Mouse (Mus musculus) midbrain, embryonic 11.5 days (tissue): Measurements from ENCODE around the gene Polr2m. TPM values are rescaled to one million over a fixed set of nuclear protein-coding genes. Genes with fewer than 3 reads are reported as not detected.

ENCODE experiments used
- ATAC-seq: fragments of 200-750 bp; cut with Nextera tagmentation; 2 replicates; pipeline ENCODE4 v1.8.0; 2017; ENCODE audit warnings: moderate TSS enrichment, moderate library complexity; ENCODE audit not compliant: low FRiP score
- DNase-seq: peaks from one replicate; pipeline ENCODE4 v3.0.0; 2015; ENCODE audit warnings: low spot score; ENCODE audit errors: missing footprints
- H3K27ac ChIP-seq: fragments of 300-500 bp; sonication (generic); 2 replicates; pipeline ENCODE4 v1.5.1; 2014; ENCODE audit warnings: low read depth, low read length
- H3K27me3 ChIP-seq: fragments of 300-500 bp; sonication (generic); 2 replicates; pipeline ENCODE4 v1.6.1; 2014; ENCODE audit warnings: mild to moderate bottlenecking, low read length, moderate library complexity, mixed read lengths; ENCODE audit not compliant: control insufficient read depth, insufficient read depth
- H3K36me3 ChIP-seq: fragments of 300-500 bp; sonication (generic); 2 replicates; pipeline ENCODE4 v1.6.1; 2014; ENCODE audit warnings: mild to moderate bottlenecking, low read length, moderate library complexity, mixed read lengths; ENCODE audit not compliant: control insufficient read depth, insufficient read depth
- H3K4me1 ChIP-seq: fragments of 300-500 bp; sonication (generic); 2 replicates; pipeline ENCODE4 v1.6.1; 2014; ENCODE audit warnings: low read length; ENCODE audit not compliant: control insufficient read depth, insufficient read depth
- H3K4me2 ChIP-seq: fragments of 300-500 bp; sonication (generic); 2 replicates; pipeline ENCODE4 v1.6.1; 2014; ENCODE audit warnings: mild to moderate bottlenecking, moderate library complexity
- H3K4me3 ChIP-seq: fragments of 300-500 bp; sonication (generic); 2 replicates; pipeline ENCODE4 v1.5.1; 2014; ENCODE audit warnings: low read depth, low read length
- H3K9ac ChIP-seq: fragments of 300-500 bp; sonication (generic); 2 replicates; pipeline ENCODE4 v1.6.1; 2014; ENCODE audit warnings: low read length
- H3K9me3 ChIP-seq: fragments of 300-500 bp; sonication (generic); 2 replicates; pipeline ENCODE4 v1.6.1; 2016; ENCODE audit warnings: low read length; ENCODE audit not compliant: control insufficient read depth
- WGBS: fragments of 180-500 bp; shearing (Covaris S2); extraction: QIAGEN DNeasy Blood & Tissue Kit; methylation state at CpG from one replicate; pipeline ENCODE4 v1.1.7; 2014; 5-methylcytosine and 5-hydroxymethylcytosine counted together
- polyA plus RNA-seq: library from polyadenylated mRNA; unstranded; fragments of >200 nt; fragmentation: Nextera tagmentation; extraction: Ambion mirVana; gene quantifications from 2 replicates; pipeline ENCODE4 v1.2.1, GENCODE M21; 2014

The Polr2m gene
- polyA plus RNA-seq, result 455 and 475 TPM in 2 replicates

DNA sequence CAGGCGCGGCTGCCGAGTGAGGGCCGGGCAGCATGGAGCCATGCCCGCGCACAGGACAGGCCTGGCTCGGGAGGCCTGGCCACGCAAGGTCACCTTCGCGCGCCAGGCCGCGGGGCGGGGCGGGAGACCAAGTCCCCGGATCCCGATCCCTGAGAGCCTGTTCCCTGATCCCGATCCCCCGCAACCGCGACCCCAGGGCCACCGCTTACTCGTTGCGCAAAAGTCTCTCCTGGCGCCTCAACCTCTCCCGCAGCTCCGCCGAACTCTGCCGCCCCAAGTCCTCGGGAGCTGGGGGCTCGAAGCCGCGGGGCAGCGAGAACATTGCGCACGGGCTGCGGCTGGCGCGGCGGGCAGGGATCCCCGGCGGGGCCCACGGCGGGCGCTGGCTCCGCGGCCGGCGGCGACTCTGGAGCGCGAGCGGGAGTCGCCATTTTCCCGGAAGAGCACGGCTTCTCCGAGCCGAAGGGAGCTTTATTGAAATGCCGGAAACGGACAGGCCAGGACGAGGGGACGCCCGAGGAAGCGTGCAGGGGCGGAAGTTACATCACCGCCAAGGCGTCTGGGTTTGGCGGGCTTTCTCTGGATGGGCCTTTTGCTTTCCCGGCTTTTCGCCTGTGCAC, at the start of gene Polr2m:
Polr2m (minus strand) TSS at position 461 of the 620 bp plus-strand sequence.
- Histone ChIP-seq H3K4me1 (peaks cover 5% of the 10 kb centered on the region), H3K27me3 (no peaks in the 10 kb centered on the region), H3K9ac (peak within 1 kb of the TSS; percentile 100), H3K36me3 (peaks cover 21% of the 10 kb centered on the region), H3K27ac (peak within 1 kb of the TSS; percentile 85), H3K4me2 (peak within 1 kb of the TSS; percentile 66), H3K4me3 (peak within 1 kb of the TSS; percentile 83), H3K9me3 (no peaks in the 10 kb centered on the region)
- ATAC-seq (peak; percentile 97), DNase-seq (peak; percentile 100)
- WGBS, result under 1% methylated on average over 70 of the region's 70 CpGs

DNA sequence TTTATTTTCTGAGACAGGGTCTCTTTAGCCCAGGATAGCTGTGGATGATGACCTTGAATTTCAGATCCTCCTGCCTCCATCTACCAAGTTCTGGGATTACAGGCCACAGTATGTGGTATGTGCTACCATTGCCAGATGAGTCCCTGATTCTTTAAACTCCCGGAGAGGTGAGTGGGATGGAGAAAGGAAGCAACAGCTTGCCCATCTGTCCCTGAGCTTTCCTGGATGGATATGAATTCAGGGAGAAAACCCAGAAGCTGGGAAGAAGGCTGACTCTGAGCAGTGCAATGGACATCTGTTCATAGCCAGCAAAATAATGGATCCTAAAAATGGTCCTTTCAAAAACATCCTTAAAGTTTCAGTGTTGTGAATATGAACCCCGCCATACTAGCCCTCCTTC, 49.3 kb upstream of the Polr2m start:
- Histone ChIP-seq H3K36me3 (no peaks in the 10 kb centered on the region), H3K9ac (no peak overlapping the region), H3K4me1 (no peaks in the 10 kb centered on the region), H3K9me3 (no peaks in the 10 kb centered on the region; the same call in 1 of the 2 replicates), H3K27me3 (no peaks in the 10 kb centered on the region), H3K27ac (no peak overlapping the region), H3K4me3 (no peak overlapping the region), H3K4me2 (no peak overlapping the region)
- DNase-seq (no peak), ATAC-seq (no peak)
- WGBS, result 86% methylated on average over 2 of the region's 2 CpGs

DNA sequence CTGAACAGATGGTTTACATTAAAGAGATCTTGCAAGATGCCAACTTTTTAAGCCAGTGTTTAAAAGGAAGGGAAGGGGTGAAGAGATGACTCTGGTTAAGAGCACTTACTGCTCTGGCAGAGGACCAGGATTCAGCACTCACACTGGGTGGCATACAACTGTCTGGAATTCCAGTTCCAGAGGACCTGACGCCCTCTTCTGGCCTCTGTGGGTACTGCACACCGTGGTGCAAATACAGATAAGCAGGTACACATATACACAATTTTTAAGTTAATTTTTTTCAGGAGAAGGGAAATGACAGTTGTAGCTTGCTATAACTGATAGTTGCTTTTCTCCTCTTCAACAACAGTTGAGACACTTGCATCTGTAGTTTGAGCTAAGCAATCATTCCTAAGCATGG, 44.2 kb upstream of the Polr2m start:
- H3K27ac ChIP-seq, result no peak overlapping the region
- H3K9me3 ChIP-seq, result no peaks in the 10 kb centered on the region; the same call in 1 of the 2 replicates
- no peaks in the 10 kb centered on the region for H3K36me3 ChIP-seq
- DNase-seq (no peak), ATAC-seq (no peak)
- 73% methylated on average over 2 of the region's 2 CpGs for WGBS
- H3K4me1 ChIP-seq, result no peaks in the 10 kb centered on the region
- H3K27me3 ChIP-seq, result no peaks in the 10 kb centered on the region
- no peak overlapping the region for H3K9ac ChIP-seq
- H3K4me3 ChIP-seq, result no peak overlapping the region
- no peak overlapping the region for H3K4me2 ChIP-seq

DNA sequence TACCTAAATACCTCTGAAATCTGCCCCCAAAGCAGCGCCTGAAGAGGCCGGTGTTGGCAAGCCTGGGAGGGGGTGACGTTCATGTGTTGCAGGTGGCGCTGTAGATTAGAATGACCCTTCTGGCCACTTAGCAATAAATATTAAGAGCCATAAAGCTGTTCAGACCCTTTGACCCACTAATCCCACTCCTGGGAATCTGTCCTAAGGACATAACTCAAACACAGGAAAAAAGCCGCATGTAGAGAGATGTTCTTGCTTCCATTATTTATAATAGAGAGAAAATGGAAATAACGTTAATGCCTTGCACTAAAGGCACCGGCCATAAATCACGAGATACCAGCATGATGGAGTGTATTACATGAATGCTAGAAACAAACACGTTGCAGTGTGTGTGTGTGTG, 41.7 kb upstream of the Polr2m start:
- H3K4me3 ChIP-seq, result no peak overlapping the region
- no peak for DNase-seq
- H3K27me3 ChIP-seq, result no peaks in the 10 kb centered on the region
- no peak for ATAC-seq
- no peak overlapping the region for H3K27ac ChIP-seq
- H3K36me3 ChIP-seq, result no peaks in the 10 kb centered on the region
- no peaks in the 10 kb centered on the region for H3K4me1 ChIP-seq
- no peak overlapping the region for H3K4me2 ChIP-seq
- 79% methylated on average over 9 of the region's 9 CpGs for WGBS
- H3K9ac ChIP-seq, result no peak overlapping the region
- H3K9me3 ChIP-seq, result no peaks in the 10 kb centered on the region; the same call in 1 of the 2 replicates

- H3K4me1 ChIP-seq, result no peaks in the 10 kb centered on the region
- no peak overlapping the region for H3K4me3 ChIP-seq
- WGBS, result 88% methylated on average over 4 of the region's 4 CpGs
- H3K27me3 ChIP-seq, result no peaks in the 10 kb centered on the region
- H3K9me3 ChIP-seq, result no peaks in the 10 kb centered on the region
- ATAC-seq (no peak), DNase-seq (no peak)
- no peaks in the 10 kb centered on the region for H3K36me3 ChIP-seq
- H3K27ac ChIP-seq, result no peak overlapping the region
- H3K4me2 ChIP-seq, result no peak overlapping the region
- H3K9ac ChIP-seq, result no peak overlapping the region
Observed at GRCm38 (mm10) chr9:71523901-71524300, 38.2 kb upstream of the Polr2m start.

- H3K36me3 ChIP-seq, result no peaks in the 10 kb centered on the region
- ATAC-seq, result no peak
- no peaks in the 10 kb centered on the region for H3K4me1 ChIP-seq
- H3K9ac ChIP-seq, result no peak overlapping the region
- no peaks in the 10 kb centered on the region for H3K9me3 ChIP-seq
- no peaks in the 10 kb centered on the region for H3K27me3 ChIP-seq
- no peak overlapping the region for H3K4me3 ChIP-seq
- H3K27ac ChIP-seq, result no peak overlapping the region
- WGBS, result 75% methylated on average over 3 of the region's 3 CpGs
- DNase-seq, result no peak
- H3K4me2 ChIP-seq, result no peak overlapping the region
Observed at GRCm38 (mm10) chr9:71519836-71520235, 34.1 kb upstream of the Polr2m start.

GRCm38 (mm10) chr9:71517487-71517886, 31.8 kb upstream of the Polr2m start:
- Histone ChIP-seq H3K4me1 (no peaks in the 10 kb centered on the region), H3K4me2 (no peak overlapping the region), H3K4me3 (no peak overlapping the region), H3K9me3 (no peaks in the 10 kb centered on the region), H3K9ac (no peak overlapping the region), H3K27me3 (no peaks in the 10 kb centered on the region), H3K27ac (no peak overlapping the region), H3K36me3 (no peaks in the 10 kb centered on the region)
- no peak for DNase-seq
- 95% methylated on average over 4 of the region's 4 CpGs for WGBS
- ATAC-seq, result no peak

- no peaks in the 10 kb centered on the region for H3K9me3 ChIP-seq
- H3K4me3 ChIP-seq, result no peak overlapping the region
- H3K27ac ChIP-seq, result no peak overlapping the region
- DNase-seq (no peak), ATAC-seq (no peak)
- no peaks in the 10 kb centered on the region for H3K4me1 ChIP-seq
- WGBS, result 93% methylated on average over 4 of the region's 4 CpGs
- no peaks in the 10 kb centered on the region for H3K27me3 ChIP-seq
- no peak overlapping the region for H3K4me2 ChIP-seq
- H3K9ac ChIP-seq, result no peak overlapping the region
- H3K36me3 ChIP-seq, result no peaks in the 10 kb centered on the region
Observed at GRCm38 (mm10) chr9:71515862-71516261, 30.1 kb upstream of the Polr2m start.

DNA sequence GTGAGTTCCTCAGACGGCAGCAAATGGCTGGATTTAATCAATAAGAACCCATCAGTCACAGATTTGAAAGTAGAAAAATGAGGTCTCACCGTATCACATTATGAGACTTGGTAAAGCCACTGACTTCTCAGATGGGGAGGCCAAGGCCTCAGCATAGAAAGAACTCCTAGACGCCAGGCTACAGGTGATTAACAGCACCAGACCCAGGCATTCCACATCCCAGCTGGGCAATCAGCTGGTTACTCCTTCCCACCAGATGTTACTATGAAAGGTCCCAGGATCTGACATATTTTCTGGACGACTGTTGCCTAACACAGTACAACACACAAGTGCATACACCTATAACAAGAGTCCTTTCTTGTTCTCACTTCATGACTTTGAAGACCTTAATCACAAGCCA, 27.8 kb upstream of the Polr2m start:
- no peak overlapping the region for H3K9ac ChIP-seq
- H3K27ac ChIP-seq, result no peak overlapping the region
- ATAC-seq (no peak), DNase-seq (no peak)
- H3K9me3 ChIP-seq, result no peaks in the 10 kb centered on the region
- H3K27me3 ChIP-seq, result no peaks in the 10 kb centered on the region
- 84% methylated on average over 4 of the region's 4 CpGs for WGBS
- H3K4me2 ChIP-seq, result no peak overlapping the region
- no peak overlapping the region for H3K4me3 ChIP-seq
- no peaks in the 10 kb centered on the region for H3K36me3 ChIP-seq
- no peaks in the 10 kb centered on the region for H3K4me1 ChIP-seq
